Mouse (Mus musculus) fibroblast of lung, adult 2 months (primary cell): ENCODE data around the gene Kif1a.

Source experiments
- DNase-seq: peaks from one replicate; pipeline ENCODE4 v3.0.0-alpha.2; 2011; ENCODE audit warnings: low read depth

The Kif1a gene

GRCm38 (mm10) chr1:93101571-93102061 is at the start of gene Kif1a:
Gene Kif1a (minus strand): TSS chr1:93101951.
- DNase-seq, result no peak

DNA sequence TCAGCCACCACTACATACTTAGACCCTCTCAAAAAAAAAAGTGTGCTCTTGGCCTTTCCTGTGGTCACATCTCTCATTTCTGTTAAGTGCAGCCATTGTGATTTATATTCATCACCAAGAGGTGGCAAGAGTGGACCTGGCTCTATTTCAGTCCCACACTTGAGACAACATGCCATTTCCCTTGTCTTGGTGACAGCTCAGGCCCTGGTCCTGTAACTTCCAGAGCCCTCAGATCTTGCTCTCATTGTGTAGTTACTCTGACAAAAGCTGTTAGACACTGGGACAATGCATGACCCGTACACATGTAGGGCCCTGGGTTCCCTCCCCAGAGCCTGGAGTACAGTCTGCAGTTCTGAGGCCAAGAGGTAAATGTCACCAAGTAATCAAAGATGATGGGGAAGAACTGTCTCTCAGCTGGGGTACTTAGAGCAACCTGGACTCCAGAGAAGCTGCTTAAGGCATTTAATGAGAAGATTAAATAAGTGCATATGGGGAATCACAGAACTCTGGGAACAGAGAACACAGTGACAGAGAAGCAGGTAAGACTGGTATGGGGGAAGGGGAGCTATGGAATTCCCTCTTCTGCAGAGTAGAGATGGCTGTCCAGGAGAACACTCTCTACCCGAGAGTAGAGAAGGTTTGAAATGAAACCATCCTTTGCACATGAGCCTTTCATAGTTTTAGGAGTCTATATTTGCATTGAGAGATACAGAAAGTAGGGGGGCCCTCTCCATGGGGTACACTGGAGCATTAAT is 49.3 kb upstream of the Kif1a start:
- no peak for DNase-seq

DNA sequence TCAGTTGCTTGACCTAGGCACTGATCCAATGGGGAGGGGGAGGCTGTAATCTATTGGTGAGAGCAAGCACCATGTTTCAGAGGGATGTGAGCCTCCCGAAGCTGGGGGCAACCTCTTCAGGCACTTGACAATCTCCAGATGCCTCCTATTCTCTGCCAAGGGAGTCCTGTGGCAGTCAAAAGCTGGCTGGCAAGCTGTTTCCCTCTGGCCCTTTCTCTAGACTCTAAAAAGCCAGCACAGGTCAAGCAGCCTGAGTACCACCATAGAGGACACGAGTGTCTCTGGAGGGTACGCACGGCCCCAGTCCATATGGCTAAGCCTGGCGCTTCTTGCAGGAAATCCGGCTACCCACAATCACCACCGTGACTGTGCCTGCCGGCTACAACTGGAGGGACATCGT is 42.4 kb upstream of the Kif1a start:
- no peak for DNase-seq

DNA sequence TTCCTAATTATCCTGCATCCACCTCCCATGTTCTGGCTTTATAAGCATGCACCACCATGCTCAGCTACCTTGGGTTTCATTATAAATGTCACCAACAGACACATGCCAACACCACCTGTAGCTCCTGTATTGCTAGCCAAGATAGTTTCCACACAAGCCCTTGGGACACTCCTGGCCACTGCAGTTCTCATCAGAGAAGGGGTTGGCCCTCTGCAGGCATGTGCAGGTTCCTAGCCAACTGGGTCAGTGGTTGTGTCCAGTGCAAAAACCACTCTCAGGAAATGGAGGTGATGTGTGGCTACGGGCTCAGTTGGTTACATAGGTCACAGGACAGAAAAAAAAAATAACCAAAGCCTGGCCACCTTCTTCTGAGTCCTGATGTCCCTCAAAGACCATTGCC is 41.1 kb upstream of the Kif1a start:
- DNase-seq, result no peak

GRCm38 (mm10) chr1:93139713-93140112 is 38.0 kb upstream of the Kif1a start:
- DNase-seq, result no peak

GRCm38 (mm10) chr1:93138534-93138933 is 36.8 kb upstream of the Kif1a start:
- no peak for DNase-seq

- no peak for DNase-seq
Observed at GRCm38 (mm10) chr1:93135036-93135526, 33.3 kb upstream of the Kif1a start, which contains the start of gene Agxt. Gene Agxt (plus strand): TSS chr1:93135240.

GRCm38 (mm10) chr1:93132676-93133075 is 30.9 kb upstream of the Kif1a start:
- DNase-seq, result no peak

DNA sequence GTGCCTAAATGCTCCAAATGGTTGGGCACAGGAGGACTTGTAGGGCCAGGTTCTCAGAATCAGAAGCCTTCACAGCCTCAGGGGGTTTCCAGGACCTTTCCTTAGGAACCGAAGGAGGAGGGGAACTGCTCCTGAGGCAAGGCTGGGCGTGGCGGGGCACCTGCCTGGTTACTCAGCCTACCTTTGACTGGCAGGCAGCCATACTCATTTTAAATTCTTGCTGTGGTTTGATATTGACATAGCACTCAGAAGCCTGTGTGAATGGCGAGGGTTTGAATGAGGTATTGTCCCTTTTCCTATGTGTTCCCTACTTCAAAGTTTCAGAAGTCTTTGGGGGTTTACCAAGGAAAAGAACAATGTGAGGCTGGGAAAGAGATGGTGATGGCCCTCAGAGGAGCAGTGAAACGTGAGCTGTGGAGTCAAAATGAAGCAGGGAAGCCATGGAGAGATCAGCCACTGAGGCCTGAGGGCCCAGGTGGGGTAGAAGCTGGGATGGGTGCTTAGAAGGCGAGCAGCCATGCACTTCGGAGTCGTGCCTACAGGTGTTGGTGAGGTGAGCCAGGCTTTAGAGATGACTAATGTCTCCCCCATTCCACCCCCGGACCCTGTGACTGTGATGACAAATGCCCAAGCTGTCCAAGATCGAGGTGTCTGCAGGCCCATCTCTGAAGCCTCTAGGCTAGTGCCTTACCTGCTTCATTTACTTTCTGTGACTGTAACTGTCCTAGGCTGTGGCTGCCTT is 28.7 kb upstream of the Kif1a start:
- DNase-seq, result no peak

DNA sequence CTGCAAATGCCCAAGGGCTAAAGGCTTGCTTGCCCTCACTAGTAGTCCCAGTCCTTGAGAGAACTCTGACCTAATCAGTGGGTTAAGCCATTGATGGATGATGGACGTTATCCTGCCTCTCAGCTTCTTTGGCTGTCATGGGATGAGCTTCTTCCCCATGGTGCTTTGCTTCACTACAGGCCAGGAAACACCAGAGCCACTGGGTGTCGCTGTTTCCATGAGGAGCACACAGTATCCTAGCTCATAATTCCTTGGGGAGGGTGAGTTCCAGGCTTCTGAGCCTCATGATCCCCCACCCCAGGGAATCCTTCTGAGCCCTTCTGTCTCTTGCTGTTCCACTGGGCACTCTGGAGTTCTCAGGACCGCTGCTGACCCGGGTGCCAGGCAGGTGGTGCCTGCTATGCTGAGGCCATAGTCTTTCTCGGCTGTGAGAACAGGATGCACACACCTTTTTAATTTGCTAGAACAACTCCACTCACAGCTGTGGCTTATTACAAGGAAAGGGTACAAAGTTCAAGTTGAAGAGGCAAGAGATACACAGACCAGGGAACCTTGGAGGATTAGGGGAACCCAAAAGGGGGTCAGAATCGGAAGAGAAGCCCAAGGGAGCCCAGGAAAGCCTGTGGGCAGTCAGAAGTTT is 27.1 kb upstream of the Kif1a start:
- peak; percentile 27 for DNase-seq

DNA sequence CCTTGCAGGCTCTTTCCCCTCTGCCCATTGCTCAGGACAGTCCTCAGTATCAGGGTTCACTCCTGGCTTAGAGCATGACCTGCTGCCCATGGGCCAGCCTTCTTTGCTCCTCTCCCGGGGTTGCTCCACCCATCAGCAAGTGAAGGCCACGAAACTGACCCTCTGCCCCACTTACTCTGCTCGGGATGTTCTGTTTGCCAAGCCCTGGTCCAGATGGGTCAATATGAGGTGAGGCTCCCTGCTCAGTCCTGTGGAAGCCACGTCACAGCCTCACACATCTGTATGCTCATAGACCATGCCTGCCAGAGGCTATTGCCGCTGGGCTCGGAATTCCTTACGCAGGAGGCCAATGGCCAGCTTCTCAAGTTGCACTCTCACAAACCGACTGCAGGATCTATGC is 26.5 kb upstream of the Kif1a start:
- no peak for DNase-seq

- peak; percentile 27 for DNase-seq
Observed at GRCm38 (mm10) chr1:93125256-93125655, 23.5 kb upstream of the Kif1a start.

DNA sequence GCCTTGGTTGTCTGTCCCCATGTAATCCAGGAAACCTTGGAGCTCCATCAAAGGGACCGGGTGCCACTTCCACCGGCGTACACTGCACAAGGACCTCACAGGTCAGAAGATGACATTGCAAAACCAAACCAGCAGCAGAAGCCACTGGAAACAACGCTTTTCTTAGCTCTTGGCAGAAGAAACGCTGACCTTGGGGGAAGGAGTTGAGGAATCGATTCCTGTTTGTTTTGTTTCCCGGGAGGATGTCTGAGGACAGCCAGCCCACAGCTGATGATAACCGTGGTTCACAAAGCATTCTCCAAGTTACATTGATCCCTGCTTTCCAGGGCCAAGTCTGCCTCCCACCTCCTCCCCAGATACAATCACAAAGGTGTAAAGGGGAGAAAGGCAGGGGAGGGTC is 22.3 kb upstream of the Kif1a start:
- no peak for DNase-seq

- no peak for DNase-seq
Observed at GRCm38 (mm10) chr1:93123179-93123854, 21.6 kb upstream of the Kif1a start.

DNA sequence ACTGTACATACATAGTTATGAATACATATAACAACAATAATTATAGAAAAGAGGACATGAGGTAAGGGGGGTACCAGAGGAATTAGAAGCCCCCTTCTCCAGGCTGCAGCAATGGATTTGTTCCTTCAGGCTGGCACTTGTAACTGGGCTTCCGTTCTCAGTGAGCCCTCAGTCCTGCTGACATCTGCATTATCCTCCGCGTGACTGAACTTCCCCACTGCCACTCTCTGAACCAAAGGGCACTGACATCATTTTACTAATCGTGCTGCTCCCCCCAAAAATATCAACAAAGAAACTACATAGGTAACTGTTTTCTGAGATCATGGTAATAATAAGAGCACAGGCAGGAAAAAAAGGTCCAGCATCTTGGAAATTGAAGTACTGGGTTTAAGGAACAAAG is 17.1 kb upstream of the Kif1a start:
- DNase-seq, result no peak

GRCm38 (mm10) chr1:93115471-93115870 is 13.7 kb upstream of the Kif1a start:
- DNase-seq, result no peak

GRCm38 (mm10) chr1:93114713-93115463 is 13.1 kb upstream of the Kif1a start:
- DNase-seq, result peak; percentile 40

- DNase-seq, result no peak
Observed at GRCm38 (mm10) chr1:93102700-93103099, 949 bp upstream of the Kif1a start.

GRCm38 (mm10) chr1:93100576-93101491 is 917 bp downstream of the Kif1a start:
- no peak for DNase-seq

GRCm38 (mm10) chr1:93100243-93100575 is 1.5 kb downstream of the Kif1a start:
- no peak for DNase-seq
